Mouse (Mus musculus) kidney, embryonic 15.5 days (tissue): ENCODE measurements around the gene Nlrp4c. TPM values are rescaled to one million over a fixed set of nuclear protein-coding genes. Genes with fewer than 3 reads are reported as not detected.
"Not testable (repeated sequence)": the region's sequence is repeated elsewhere in the genome, so short reads cannot be mapped to it uniquely, and the experiment has no call there.

ENCODE experiments used
- ATAC-seq: fragments of 200-750 bp; cut with Nextera tagmentation; replicated peaks from 2 replicates; pipeline ENCODE4 v1.8.0; 2017; ENCODE audit warnings: moderate TSS enrichment; ENCODE audit not compliant: low FRiP score
- H3K27ac ChIP-seq: fragments of 300-500 bp; sonication (generic); 2 replicates; pipeline ENCODE4 v1.5.1; 2015; ENCODE audit warnings: mild to moderate bottlenecking, inconsistent platforms
- H3K27me3 ChIP-seq: fragments of 300-500 bp; sonication (generic); 2 replicates; pipeline ENCODE4 v1.6.1; 2015; ENCODE audit warnings: inconsistent platforms
- H3K36me3 ChIP-seq: fragments of 300-500 bp; sonication (generic); 2 replicates; pipeline ENCODE4 v1.6.1; 2015; ENCODE audit warnings: inconsistent platforms
- H3K4me1 ChIP-seq: fragments of 300-500 bp; sonication (generic); 2 replicates; pipeline ENCODE4 v1.6.1; 2015; ENCODE audit warnings: inconsistent platforms
- H3K4me2 ChIP-seq: fragments of 300-500 bp; sonication (generic); 2 replicates; pipeline ENCODE4 v1.6.1; 2015; ENCODE audit warnings: moderate library complexity, mild to moderate bottlenecking, inconsistent platforms
- H3K4me3 ChIP-seq: fragments of 300-500 bp; sonication (generic); replicated peaks from 2 replicates; pipeline ENCODE4 v1.5.1; 2015; ENCODE audit warnings: mild to moderate bottlenecking, inconsistent platforms
- H3K9ac ChIP-seq: fragments of 300-500 bp; sonication (generic); 2 replicates; pipeline ENCODE4 v1.6.1; 2015; ENCODE audit warnings: mild to moderate bottlenecking, inconsistent platforms
- H3K9me3 ChIP-seq: fragments of 300-500 bp; sonication (generic); replicated peaks from 2 replicates; pipeline ENCODE4 v1.6.1; 2016; ENCODE audit warnings: inconsistent platforms
- WGBS: fragments of 180-500 bp; shearing (Covaris S2); methylation state at CpG from one replicate; pipeline ENCODE4 v1.1.7; 2015; ENCODE audit warnings: mixed read lengths; 5-methylcytosine and 5-hydroxymethylcytosine counted together
- polyA plus RNA-seq: library from polyadenylated mRNA; unstranded; fragments of >200 nt; fragmentation: Nextera tagmentation; extraction: Ambion mirVana; gene quantifications from 2 replicates; pipeline ENCODE4 v1.2.1, GENCODE M21; 2015

Nlrp4c gene
- not detected in 2 replicates for polyA plus RNA-seq

DNA sequence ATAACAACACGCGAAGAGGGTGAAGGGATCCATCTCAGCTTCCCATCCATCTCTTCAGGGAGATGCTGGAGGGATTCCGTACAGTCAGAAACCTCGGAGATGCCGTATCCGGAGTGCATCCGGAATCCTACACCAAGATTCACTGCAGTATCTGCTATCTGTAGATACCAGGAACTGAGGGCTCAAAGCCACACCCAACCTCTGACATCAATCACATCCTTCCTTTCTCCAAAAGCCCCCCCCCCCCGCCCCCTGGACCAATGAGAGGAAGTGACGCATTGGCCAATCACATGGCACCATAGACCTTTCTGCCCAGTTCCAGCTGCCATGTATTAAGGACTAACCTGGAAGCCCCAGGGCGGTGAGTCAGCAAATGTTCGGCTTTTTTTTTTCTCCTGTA, at the start of gene Nlrp4c:
TSS of gene Nlrp4c (plus strand) at position 301 of the 400 bp plus-strand sequence.
- no peak within 1 kb of the TSS for H3K4me3 ChIP-seq
- H3K36me3 ChIP-seq = no peaks in the 10 kb centered on the region
- H3K27ac ChIP-seq = no peak within 1 kb of the TSS
- no peak for ATAC-seq
- H3K9ac ChIP-seq = no peak within 1 kb of the TSS
- H3K4me1 ChIP-seq = no peaks in the 10 kb centered on the region
- H3K27me3 ChIP-seq = no peaks in the 10 kb centered on the region
- H3K4me2 ChIP-seq = no peak within 1 kb of the TSS
- 88% methylated on average over 11 of the region's 11 CpGs for WGBS
- H3K9me3 ChIP-seq = peaks cover 3% of the 10 kb centered on the region; the same call in 1 of the 2 replicates

GRCm38 (mm10) chr7:6010910-6011309, 34.1 kb upstream of the Nlrp4c start, which contains the start of gene Vmn1r65:
Gene Vmn1r65 (minus strand): TSS chr7:6011010.
- H3K4me3 ChIP-seq = no peak within 1 kb of the TSS
- peaks cover 15% of the 10 kb centered on the region for H3K9me3 ChIP-seq
- H3K36me3 ChIP-seq = no peaks in the 10 kb centered on the region
- 84% methylated on average over 1 of the region's 1 CpGs for WGBS
- no peak within 1 kb of the TSS for H3K27ac ChIP-seq
- no peaks in the 10 kb centered on the region for H3K4me1 ChIP-seq
- ATAC-seq = no peak
- H3K4me2 ChIP-seq = no peak within 1 kb of the TSS
- H3K9ac ChIP-seq = no peak within 1 kb of the TSS
- no peaks in the 10 kb centered on the region for H3K27me3 ChIP-seq

- no peaks in the 10 kb centered on the region for H3K36me3 ChIP-seq
- H3K27ac ChIP-seq = no peak overlapping the region
- no peaks in the 10 kb centered on the region for H3K9me3 ChIP-seq
- no peak overlapping the region for H3K9ac ChIP-seq
- H3K4me2 ChIP-seq = no peak overlapping the region
- H3K4me3 ChIP-seq = no peak overlapping the region
- WGBS = 81% methylated on average over 3 of the region's 3 CpGs
- ATAC-seq = no peak
- no peaks in the 10 kb centered on the region for H3K27me3 ChIP-seq
- no peaks in the 10 kb centered on the region for H3K4me1 ChIP-seq
Observed at GRCm38 (mm10) chr7:6119501-6119900, 74.5 kb downstream of the Nlrp4c start.

GRCm38 (mm10) chr7:6120104-6120503, 75.1 kb downstream of the Nlrp4c start:
- 78% methylated on average over 2 of the region's 2 CpGs for WGBS
- not testable (repeated sequence) for ATAC-seq, H3K4me1 ChIP-seq

DNA sequence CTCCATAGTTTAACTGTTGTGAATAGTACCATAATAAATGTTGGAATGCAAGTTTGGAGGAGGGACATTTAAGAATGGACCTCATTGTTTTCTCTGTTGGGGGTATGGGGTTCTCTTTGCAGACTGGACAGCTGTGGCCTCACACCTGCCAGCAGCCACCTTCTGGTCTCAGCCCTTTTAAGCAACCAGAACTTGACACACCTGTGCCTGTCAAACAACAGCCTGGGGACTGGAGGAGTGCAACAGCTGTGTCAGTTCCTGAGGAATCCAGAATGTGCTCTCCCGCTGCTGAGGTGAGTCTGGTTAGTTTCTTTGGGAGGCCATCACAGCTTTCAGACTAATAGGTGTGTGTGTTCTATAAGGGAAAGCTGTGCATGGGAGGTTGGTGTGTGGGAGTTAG, 76.2 kb downstream of the Nlrp4c start:
- H3K4me3 ChIP-seq, H3K27me3 ChIP-seq, H3K9ac ChIP-seq, ATAC-seq, H3K36me3 ChIP-seq, H3K4me2 ChIP-seq, H3K9me3 ChIP-seq, H3K27ac ChIP-seq, H3K4me1 ChIP-seq: not testable (repeated sequence)
- 79% methylated on average over 1 of the region's 1 CpGs for WGBS

More at GRCm38 (mm10) chr7:6120104-6120503, 75.1 kb downstream of the Nlrp4c start:
- H3K4me3 ChIP-seq, H3K27ac ChIP-seq, H3K27me3 ChIP-seq, H3K4me2 ChIP-seq, H3K9ac ChIP-seq, H3K9me3 ChIP-seq, H3K36me3 ChIP-seq: not testable (repeated sequence)

- WGBS = 38% methylated on average over 7 of the region's 7 CpGs
- ATAC-seq = peak; percentile 54
Observed at GRCm38 (mm10) chr7:6126690-6127448, 81.9 kb downstream of the Nlrp4c start.

DNA sequence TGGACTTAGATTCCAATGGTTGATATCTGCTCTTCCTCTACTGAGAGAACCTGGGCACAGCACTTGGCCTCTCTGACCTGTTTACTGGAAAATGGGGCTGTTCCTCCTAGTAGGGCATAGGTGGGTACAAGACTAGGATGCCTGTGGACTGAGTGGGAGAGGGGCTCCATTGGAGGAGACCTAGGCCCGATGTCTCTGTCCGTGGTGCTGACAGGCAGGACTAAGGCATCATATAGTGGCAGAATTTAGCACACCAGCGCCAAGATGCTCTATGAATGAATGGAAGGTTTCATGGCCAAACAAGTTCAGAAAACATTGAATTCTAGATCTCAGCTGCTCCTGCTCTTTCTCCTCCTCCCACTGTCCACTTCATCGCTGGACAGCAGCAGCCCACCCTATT, 85.4 kb downstream of the Nlrp4c start:
- Histone ChIP-seq H3K4me3 (no peak overlapping the region), H3K9me3 (peaks cover 11% of the 10 kb centered on the region), H3K9ac (no peak overlapping the region), H3K4me1 (0 out of 2 replicates have a peak, but pooled peaks cover 2% of the 10 kb centered on the region), H3K36me3 (peaks cover 53% of the 10 kb centered on the region), H3K27ac (no peak overlapping the region), H3K4me2 (no peak overlapping the region), H3K27me3 (no peaks in the 10 kb centered on the region)
- ATAC-seq = no peak
- 53% methylated on average over 4 of the region's 4 CpGs for WGBS

More at GRCm38 (mm10) chr7:6126690-6127448, 81.9 kb downstream of the Nlrp4c start:
- Histone ChIP-seq H3K9me3 (no peaks in the 10 kb centered on the region), H3K27me3 (no peaks in the 10 kb centered on the region), H3K4me3 (no peak overlapping the region), H3K4me2 (no peak overlapping the region), H3K4me1 (0 out of 2 replicates have a peak, but pooled peaks cover 2% of the 10 kb centered on the region), H3K9ac (no peak overlapping the region), H3K36me3 (peaks cover 18% of the 10 kb centered on the region), H3K27ac (no peak overlapping the region)

- Histone ChIP-seq H3K36me3 (peaks cover 73% of the 10 kb centered on the region), H3K9ac (no peak overlapping the region), H3K9me3 (peaks cover 11% of the 10 kb centered on the region), H3K4me2 (no peak overlapping the region), H3K27me3 (no peaks in the 10 kb centered on the region), H3K27ac (no peak overlapping the region), H3K4me3 (no peak overlapping the region), H3K4me1 (no peaks in the 10 kb centered on the region)
- WGBS = 83% methylated on average over 30 of the region's 30 CpGs
- ATAC-seq = no peak
Observed at GRCm38 (mm10) chr7:6132646-6133045, 87.7 kb downstream of the Nlrp4c start.

DNA sequence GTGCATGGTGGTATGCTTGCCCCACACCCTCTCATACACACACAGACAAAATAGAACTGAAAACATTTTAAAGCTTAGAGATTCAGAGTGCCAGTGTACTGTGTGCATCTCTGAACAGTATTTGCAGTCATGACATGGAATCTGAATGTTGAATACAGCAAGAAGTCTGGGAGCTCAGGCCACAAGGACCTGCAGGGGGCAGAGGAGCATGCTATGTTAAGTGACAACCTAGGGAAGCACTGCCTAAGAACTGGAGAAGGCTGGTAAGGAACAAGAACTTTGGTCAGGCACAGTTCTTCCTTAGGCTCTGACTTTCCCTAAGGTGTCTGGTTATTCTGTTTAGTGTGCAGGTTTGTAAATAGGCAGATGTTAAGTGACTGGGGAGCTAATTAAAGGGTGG, 91.5 kb downstream of the Nlrp4c start:
- Histone ChIP-seq H3K27ac (no peak overlapping the region), H3K4me2 (no peak overlapping the region), H3K4me3 (no peak overlapping the region), H3K27me3 (no peaks in the 10 kb centered on the region), H3K9me3 (peaks cover 11% of the 10 kb centered on the region), H3K9ac (no peak overlapping the region), H3K4me1 (no peaks in the 10 kb centered on the region), H3K36me3 (peaks cover 83% of the 10 kb centered on the region)
- no peak for ATAC-seq

GRCm38 (mm10) chr7:6139295-6139694, 94.3 kb downstream of the Nlrp4c start:
- H3K4me1 ChIP-seq = no peaks in the 10 kb centered on the region
- peaks cover 63% of the 10 kb centered on the region for H3K36me3 ChIP-seq
- H3K4me3 ChIP-seq = no peak overlapping the region
- no peaks in the 10 kb centered on the region for H3K9me3 ChIP-seq
- H3K9ac ChIP-seq = no peak overlapping the region
- H3K27me3 ChIP-seq = no peaks in the 10 kb centered on the region
- ATAC-seq = no peak
- no peak overlapping the region for H3K4me2 ChIP-seq
- WGBS = 69% methylated on average over 3 of the region's 3 CpGs
- no peak overlapping the region for H3K27ac ChIP-seq

GRCm38 (mm10) chr7:6143991-6144531, 99.1 kb downstream of the Nlrp4c start:
- Histone ChIP-seq H3K36me3 (peaks cover 29% of the 10 kb centered on the region), H3K27me3 (no peaks in the 10 kb centered on the region), H3K9ac (no peak overlapping the region), H3K4me2 (no peak overlapping the region), H3K27ac (no peak overlapping the region), H3K4me3 (no peak overlapping the region), H3K4me1 (peaks cover 34% of the 10 kb centered on the region), H3K9me3 (no peaks in the 10 kb centered on the region)
- WGBS = 84% methylated on average over 2 of the region's 2 CpGs
- no peak for ATAC-seq

DNA sequence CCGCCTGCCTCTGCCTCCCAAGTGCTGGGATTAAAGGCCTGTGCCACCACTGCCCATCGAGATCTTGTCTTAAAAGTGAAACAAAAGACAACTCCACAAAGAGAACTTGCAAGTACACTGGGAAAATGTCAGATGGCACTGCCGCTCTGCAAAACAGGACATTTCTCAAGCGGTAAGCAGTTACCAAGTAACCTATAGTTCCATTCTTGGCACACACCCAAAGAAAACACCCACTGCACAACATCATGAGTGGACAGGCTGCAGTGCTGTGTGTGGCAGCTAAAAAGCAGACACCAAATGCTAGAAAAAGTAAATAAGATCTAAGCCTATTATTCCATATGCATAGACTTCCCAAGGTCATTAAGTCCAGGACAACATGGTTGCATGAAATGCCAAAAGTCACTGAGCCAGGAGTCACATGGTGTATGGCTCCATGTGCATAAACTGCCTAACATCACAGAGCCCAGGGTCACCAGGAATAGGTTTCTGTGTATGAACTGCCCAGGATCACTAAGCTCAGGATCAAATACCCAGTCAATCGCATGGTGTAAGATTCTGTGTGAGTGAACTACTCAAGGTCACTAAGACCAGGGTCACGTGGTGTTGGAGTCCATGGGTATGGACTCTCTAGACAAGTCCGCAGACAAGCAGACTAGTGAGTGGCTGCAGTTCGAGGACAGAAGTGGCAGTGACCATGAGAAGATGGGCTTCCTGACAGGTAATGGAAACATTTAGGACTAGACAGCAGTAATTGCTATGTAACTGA, 100.6 kb downstream of the Nlrp4c start:
- Histone ChIP-seq H3K4me2 (no peak overlapping the region), H3K9ac (no peak overlapping the region), H3K4me1 (peaks cover 34% of the 10 kb centered on the region), H3K4me3 (no peak overlapping the region), H3K36me3 (peaks cover 15% of the 10 kb centered on the region), H3K27ac (peak overlapping the region; percentile 48), H3K9me3 (no peaks in the 10 kb centered on the region), H3K27me3 (no peaks in the 10 kb centered on the region)
- WGBS = 81% methylated on average over 8 of the region's 8 CpGs
- 0 out of 2 replicates have a peak, but pooled peaks have one; percentile 10 for ATAC-seq
